Mouse (Mus musculus): ENCODE measurements around the gene Midn. TPM values are rescaled to one million over a fixed set of nuclear protein-coding genes. Genes with fewer than 3 reads are reported as not detected.

Midn gene
- polyA plus RNA-seq, 1 experiment from 2014 or later: 18.3 TPM

GRCm38 (mm10) chr10:80115290-80115943 lies 32.7 kb upstream of the Midn start, which contains the start of gene Stk11:
Gene Stk11 (plus strand): TSS chr10:80115803.
- under 1% methylated on average over 70 of the region's 70 CpGs for WGBS
- H3K36me3 ChIP-seq: peaks cover 19% of the 10 kb centered on the region
- H3K4me1 ChIP-seq: peaks cover 45% of the 10 kb centered on the region
- peak; percentile 97 for ATAC-seq (ENCODE audit: insufficient number of reproducible peaks, low FRiP score, low TSS enrichment, low read depth)
- H3K4me3 ChIP-seq (replicated peaks): peak within 1 kb of the TSS; percentile 94
- peak within 1 kb of the TSS; percentile 91 for H3K4me2 ChIP-seq (replicated peaks)
- H3K9me3 ChIP-seq (replicated peaks): no peaks in the 10 kb centered on the region
- no peaks in the 10 kb centered on the region for H3K27me3 ChIP-seq
- H3K27ac ChIP-seq (replicated peaks): peak within 1 kb of the TSS; percentile 87
- H3K9ac ChIP-seq: peak within 1 kb of the TSS; percentile 85

GRCm38 (mm10) chr10:80115944-80116335 lies 32.1 kb upstream of the Midn start:
- Histone ChIP-seq H3K4me2 (replicated peaks) (peak overlapping the region; percentile 91), H3K36me3 (peaks cover 24% of the 10 kb centered on the region), H3K4me3 (replicated peaks) (peak overlapping the region; percentile 94), H3K9ac (peak overlapping the region; percentile 85), H3K4me1 (peaks cover 49% of the 10 kb centered on the region), H3K27ac (replicated peaks) (peak overlapping the region; percentile 87), H3K27me3 (no peaks in the 10 kb centered on the region), H3K9me3 (replicated peaks) (no peaks in the 10 kb centered on the region)
- under 1% methylated on average over 63 of the region's 63 CpGs for WGBS
- no peak for ATAC-seq (ENCODE audit: insufficient number of reproducible peaks, low FRiP score, low TSS enrichment, low read depth)

GRCm38 (mm10) chr10:80116563-80116926 lies 31.5 kb upstream of the Midn start:
- Histone ChIP-seq H3K4me2 (replicated peaks) (peak overlapping the region; percentile 91), H3K9me3 (replicated peaks) (no peaks in the 10 kb centered on the region), H3K27ac (replicated peaks) (peak overlapping the region; percentile 87), H3K9ac (peak overlapping the region; percentile 85), H3K36me3 (peaks cover 30% of the 10 kb centered on the region), H3K27me3 (no peaks in the 10 kb centered on the region), H3K4me3 (replicated peaks) (peak overlapping the region; percentile 94), H3K4me1 (peaks cover 49% of the 10 kb centered on the region)
- no peak for ATAC-seq (ENCODE audit: insufficient number of reproducible peaks, low FRiP score, low TSS enrichment, low read depth)
- under 1% methylated on average over 27 of the region's 27 CpGs for WGBS

GRCm38 (mm10) chr10:80116927-80117691 lies 31.0 kb upstream of the Midn start:
- Histone ChIP-seq H3K4me2 (replicated peaks) (peak overlapping the region; percentile 91), H3K36me3 (peaks cover 36% of the 10 kb centered on the region), H3K4me3 (replicated peaks) (peak overlapping the region; percentile 94), H3K4me1 (peaks cover 49% of the 10 kb centered on the region), H3K9me3 (replicated peaks) (no peaks in the 10 kb centered on the region), H3K27me3 (no peaks in the 10 kb centered on the region), H3K9ac (peak overlapping the region; percentile 85), H3K27ac (replicated peaks) (peak overlapping the region; percentile 87)
- 4% methylated on average over 30 of the region's 30 CpGs for WGBS
- no peak for ATAC-seq (ENCODE audit: insufficient number of reproducible peaks, low FRiP score, low TSS enrichment, low read depth)

GRCm38 (mm10) chr10:80117736-80118135 lies 30.3 kb upstream of the Midn start:
- Histone ChIP-seq H3K4me2 (replicated peaks) (peak overlapping the region; percentile 91), H3K4me1 (peaks cover 49% of the 10 kb centered on the region), H3K27ac (replicated peaks) (peak overlapping the region; percentile 71; the same call in 1 of the 2 replicates), H3K9ac (peak overlapping the region; percentile 85), H3K9me3 (replicated peaks) (no peaks in the 10 kb centered on the region), H3K27me3 (no peaks in the 10 kb centered on the region), H3K4me3 (replicated peaks) (peak overlapping the region; percentile 94), H3K36me3 (peaks cover 40% of the 10 kb centered on the region)
- no peak for ATAC-seq (ENCODE audit: insufficient number of reproducible peaks, low FRiP score, low TSS enrichment, low read depth)
- 59% methylated on average over 1 of the region's 1 CpGs for WGBS

- Histone ChIP-seq H3K4me3 (replicated peaks) (peak overlapping the region; percentile 94), H3K27me3 (no peaks in the 10 kb centered on the region), H3K4me1 (peaks cover 49% of the 10 kb centered on the region), H3K27ac (replicated peaks) (no peak overlapping the region; the same call in 1 of the 2 replicates), H3K9me3 (replicated peaks) (no peaks in the 10 kb centered on the region), H3K9ac (no peak overlapping the region), H3K4me2 (replicated peaks) (peak overlapping the region; percentile 91), H3K36me3 (peaks cover 46% of the 10 kb centered on the region)
- 61% methylated on average over 6 of the region's 6 CpGs for WGBS
- no peak for ATAC-seq (ENCODE audit: insufficient number of reproducible peaks, low FRiP score, low TSS enrichment, low read depth)
These were observed 29.5 kb upstream of the Midn start for GRCm38 (mm10) chr10:80118552-80118951.

GRCm38 (mm10) chr10:80120146-80120545 lies 27.9 kb upstream of the Midn start:
- Histone ChIP-seq H3K4me3 (replicated peaks) (no peak overlapping the region), H3K36me3 (peaks cover 56% of the 10 kb centered on the region), H3K9ac (no peak overlapping the region), H3K4me1 (peaks cover 40% of the 10 kb centered on the region), H3K27me3 (no peaks in the 10 kb centered on the region), H3K9me3 (replicated peaks) (no peaks in the 10 kb centered on the region), H3K27ac (replicated peaks) (no peak overlapping the region), H3K4me2 (replicated peaks) (no peak overlapping the region)
- ATAC-seq (ENCODE audit: insufficient number of reproducible peaks, low FRiP score, low TSS enrichment, low read depth): no peak
- 77% methylated on average over 2 of the region's 2 CpGs for WGBS

GRCm38 (mm10) chr10:80121639-80122038 lies 26.4 kb upstream of the Midn start:
- no peak for ATAC-seq (ENCODE audit: insufficient number of reproducible peaks, low FRiP score, low TSS enrichment, low read depth)
- Histone ChIP-seq H3K4me1 (peaks cover 39% of the 10 kb centered on the region), H3K4me3 (replicated peaks) (no peak overlapping the region), H3K9me3 (replicated peaks) (no peaks in the 10 kb centered on the region), H3K36me3 (peaks cover 70% of the 10 kb centered on the region), H3K4me2 (replicated peaks) (no peak overlapping the region), H3K27ac (replicated peaks) (no peak overlapping the region; the same call in 1 of the 2 replicates), H3K27me3 (no peaks in the 10 kb centered on the region), H3K9ac (no peak overlapping the region)
- WGBS: 80% methylated on average over 2 of the region's 2 CpGs

- Histone ChIP-seq H3K27ac (replicated peaks) (no peak overlapping the region), H3K27me3 (no peaks in the 10 kb centered on the region), H3K9me3 (replicated peaks) (no peaks in the 10 kb centered on the region), H3K4me3 (replicated peaks) (no peak overlapping the region), H3K4me1 (peaks cover 15% of the 10 kb centered on the region), H3K36me3 (peaks cover 84% of the 10 kb centered on the region), H3K4me2 (replicated peaks) (no peak overlapping the region), H3K9ac (no peak overlapping the region)
- WGBS: 92% methylated on average over 9 of the region's 9 CpGs
- no peak for ATAC-seq (ENCODE audit: insufficient number of reproducible peaks, low FRiP score, low TSS enrichment, low read depth)
These were observed 24.0 kb upstream of the Midn start for GRCm38 (mm10) chr10:80123932-80124562.

GRCm38 (mm10) chr10:80127920-80128319 lies 20.2 kb upstream of the Midn start:
- 93% methylated on average over 8 of the region's 8 CpGs for WGBS
- Histone ChIP-seq H3K9me3 (replicated peaks) (no peaks in the 10 kb centered on the region), H3K27ac (replicated peaks) (no peak overlapping the region), H3K4me2 (replicated peaks) (no peak overlapping the region), H3K9ac (no peak overlapping the region), H3K4me1 (peaks cover 15% of the 10 kb centered on the region), H3K27me3 (no peaks in the 10 kb centered on the region), H3K4me3 (replicated peaks) (no peak overlapping the region), H3K36me3 (peaks cover 87% of the 10 kb centered on the region)
- ATAC-seq (ENCODE audit: insufficient number of reproducible peaks, low FRiP score, low TSS enrichment, low read depth): no peak

GRCm38 (mm10) chr10:80129846-80130245 lies 18.2 kb upstream of the Midn start:
- Histone ChIP-seq H3K4me3 (replicated peaks) (no peak overlapping the region), H3K4me2 (replicated peaks) (no peak overlapping the region), H3K27ac (replicated peaks) (no peak overlapping the region), H3K4me1 (peaks cover 23% of the 10 kb centered on the region), H3K9me3 (replicated peaks) (no peaks in the 10 kb centered on the region), H3K27me3 (no peaks in the 10 kb centered on the region), H3K9ac (no peak overlapping the region), H3K36me3 (peaks cover 89% of the 10 kb centered on the region)
- ATAC-seq (ENCODE audit: insufficient number of reproducible peaks, low FRiP score, low TSS enrichment, low read depth): no peak
- 91% methylated on average over 9 of the region's 9 CpGs for WGBS
